Mouse (Mus musculus) yolk sac, embryonic 10.5 days (tissue): Measurements from ENCODE around the gene Rxfp4.

Experiments
- DNase-seq: peaks from one replicate; pipeline ENCODE4 v3.0.0-alpha.2; 2017; ENCODE audit warnings: low spot score

The Rxfp4 gene

GRCm38 (mm10) chr3:88651669-88652618 is 998 bp downstream of the Rxfp4 start:
- DNase-seq = no peak

DNA sequence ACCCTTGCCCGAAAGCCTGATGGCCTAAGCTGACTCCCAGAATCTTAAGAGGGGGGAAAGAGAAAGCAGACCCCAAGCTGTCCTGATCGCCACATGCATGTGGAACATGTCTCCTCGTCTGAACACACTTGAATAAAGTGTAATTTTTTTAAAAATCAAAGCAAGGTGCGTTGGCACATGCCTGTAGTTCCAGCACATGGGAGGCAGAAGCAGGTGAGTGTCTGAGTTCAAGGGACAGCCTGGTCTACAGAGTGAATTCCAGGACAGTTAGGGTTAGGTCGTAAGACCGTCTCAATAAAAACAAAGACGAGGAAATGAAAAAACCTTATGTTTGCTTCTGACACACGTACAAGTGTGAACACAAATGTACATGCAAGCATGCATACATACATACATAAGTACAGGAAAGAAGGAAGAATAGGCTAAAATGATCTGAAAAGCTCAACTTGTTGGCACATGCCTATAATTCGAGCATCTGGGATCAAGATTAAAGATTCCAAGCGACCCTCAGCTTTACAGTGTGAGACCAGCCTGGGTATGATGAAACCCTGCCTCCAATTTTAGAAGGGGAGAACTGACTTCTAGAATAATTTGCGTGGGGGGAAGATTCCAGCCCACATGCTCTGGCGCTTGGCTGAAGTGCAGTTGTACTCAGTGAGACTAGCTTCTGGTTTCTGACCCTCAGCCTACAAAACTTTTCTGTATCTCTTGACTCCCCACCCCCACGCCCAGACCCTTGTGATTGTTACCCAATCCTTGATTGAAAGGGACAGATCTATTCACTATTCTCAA is 2.0 kb downstream of the Rxfp4 start:
- DNase-seq = no peak

- no peak for DNase-seq
Measured at GRCm38 (mm10) chr3:88649967-88650366, 3.0 kb downstream of the Rxfp4 start.

GRCm38 (mm10) chr3:88649186-88649585 is 3.8 kb downstream of the Rxfp4 start:
- DNase-seq = no peak

DNA sequence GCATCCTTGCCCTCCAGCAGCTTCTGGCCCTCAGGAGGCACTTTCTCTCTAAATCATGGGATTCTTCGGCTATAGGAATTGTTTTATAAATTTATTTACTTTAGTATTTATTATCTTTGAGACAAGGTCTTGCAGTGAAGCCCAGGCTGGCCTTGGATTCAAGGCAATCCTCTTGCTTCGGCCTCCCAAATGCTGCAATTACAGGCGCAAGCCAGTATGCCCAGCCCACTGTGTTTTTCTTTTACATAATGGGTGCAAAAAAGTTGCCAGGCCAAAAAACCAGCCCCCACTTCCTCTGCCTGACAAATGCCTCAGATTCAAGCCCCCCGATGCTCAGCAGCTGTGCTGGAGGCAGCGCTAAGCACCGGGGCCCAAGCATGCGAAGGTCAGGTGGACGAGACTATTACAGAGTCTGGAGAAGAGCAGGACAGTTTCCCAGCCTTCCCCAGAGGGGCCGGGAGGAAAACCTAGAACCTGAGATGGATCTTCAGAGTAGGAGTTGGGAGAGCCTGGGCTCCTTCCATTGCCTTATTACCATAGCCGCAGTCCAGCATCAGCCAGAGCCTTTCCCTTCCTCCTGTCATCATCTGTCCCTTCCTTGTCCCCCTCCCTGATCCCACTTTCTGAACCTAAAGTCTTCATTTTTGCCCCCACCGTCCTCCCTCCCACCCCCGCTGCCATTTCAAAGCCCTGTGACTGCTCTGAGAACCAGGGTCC is 4.3 kb downstream of the Rxfp4 start:
- no peak for DNase-seq

DNA sequence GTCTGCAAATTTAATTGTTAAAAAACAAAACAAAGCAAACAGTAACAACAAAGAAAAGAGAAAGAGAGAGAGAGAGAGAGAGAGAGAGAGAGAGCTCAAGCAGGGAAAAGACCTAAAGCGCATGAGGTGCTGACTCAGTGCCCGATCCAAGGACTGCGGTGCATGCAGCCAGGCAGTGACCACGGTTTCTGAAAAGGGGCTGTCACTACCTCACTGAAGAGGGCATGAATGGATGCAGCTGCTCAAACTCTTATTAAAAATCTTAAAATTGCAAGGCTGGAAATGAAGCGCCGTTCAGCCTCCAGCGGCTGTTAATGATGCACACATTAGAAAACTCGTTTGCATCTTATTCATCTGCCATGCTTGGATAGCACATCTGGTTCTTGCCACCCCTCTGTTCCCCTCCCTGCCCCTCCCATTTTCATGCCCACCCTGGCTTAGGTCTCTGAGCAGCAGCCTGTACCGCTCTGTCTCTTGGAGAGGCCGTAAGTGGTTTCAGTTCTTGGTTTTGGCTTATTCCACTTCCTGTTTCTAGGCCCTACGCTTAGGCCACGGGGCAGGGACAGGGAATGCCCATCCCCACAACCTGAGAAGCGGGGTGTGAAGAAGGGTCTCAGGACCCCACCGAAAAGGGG is 5.0 kb downstream of the Rxfp4 start:
- DNase-seq = no peak

DNA sequence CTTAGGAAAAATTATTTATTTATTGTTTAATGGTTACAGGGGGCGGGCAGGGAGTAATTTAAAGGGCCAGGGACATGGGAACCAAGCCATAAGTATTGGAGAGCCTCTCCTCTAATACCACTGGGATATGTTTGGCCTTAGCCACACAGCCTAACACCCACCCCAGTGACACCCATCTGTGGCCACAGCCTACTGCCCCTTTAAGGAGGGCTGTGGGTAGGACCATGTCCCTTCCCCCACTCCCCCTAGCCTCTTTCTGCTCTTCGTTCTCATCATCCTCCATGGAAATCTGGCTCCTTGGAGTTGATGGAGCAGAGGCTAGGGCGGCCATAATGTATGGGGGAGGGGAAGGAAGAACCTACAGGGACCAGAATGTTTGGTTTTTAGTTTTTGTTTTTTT is 5.9 kb downstream of the Rxfp4 start:
- no peak for DNase-seq

GRCm38 (mm10) chr3:88646426-88646995 is 6.4 kb downstream of the Rxfp4 start:
- DNase-seq = no peak

DNA sequence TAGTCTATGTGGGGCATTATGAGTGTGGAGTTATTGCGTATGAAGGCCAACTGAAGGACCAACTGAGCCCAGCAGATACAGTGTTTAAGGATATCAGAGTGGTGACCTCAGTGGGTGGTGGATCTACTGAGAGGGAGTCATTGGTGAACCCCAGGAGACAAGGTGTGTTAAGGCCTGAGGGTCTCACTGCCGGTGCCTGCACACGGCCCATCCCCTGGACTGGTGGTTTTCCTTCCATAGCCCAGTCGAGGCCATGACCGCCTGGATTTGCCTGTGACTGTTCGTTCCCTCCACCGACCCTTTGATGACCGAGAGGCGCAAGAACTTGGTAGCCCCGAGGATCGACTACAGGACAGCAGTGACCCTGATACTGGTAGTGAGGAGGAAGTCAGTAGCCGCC is 7.0 kb downstream of the Rxfp4 start:
- no peak for DNase-seq

GRCm38 (mm10) chr3:88643078-88643477 is 9.9 kb downstream of the Rxfp4 start:
- no peak for DNase-seq

GRCm38 (mm10) chr3:88640676-88641075 is 12.3 kb downstream of the Rxfp4 start:
- no peak for DNase-seq

DNA sequence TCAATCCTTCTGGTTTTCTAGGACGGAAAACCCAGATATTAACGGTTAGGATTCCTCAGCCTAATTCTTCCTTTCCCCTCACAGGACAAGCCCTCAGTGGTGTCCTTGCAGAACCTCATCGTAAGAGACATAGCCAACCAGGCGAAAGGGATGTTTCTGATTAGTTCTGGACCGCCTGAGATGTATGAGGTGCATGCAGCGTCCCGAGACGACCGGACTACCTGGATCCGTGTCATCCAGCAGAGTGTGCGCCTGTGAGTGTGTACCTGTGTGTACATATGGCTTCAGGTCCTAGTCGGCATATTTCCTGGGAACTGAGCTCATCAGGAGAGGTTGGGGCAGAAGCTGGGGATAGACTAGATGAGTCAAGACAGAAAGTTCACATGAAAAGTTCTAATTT is 13.7 kb downstream of the Rxfp4 start:
- DNase-seq = no peak

GRCm38 (mm10) chr3:88637134-88637533 is 15.8 kb downstream of the Rxfp4 start:
- no peak for DNase-seq

- DNase-seq = no peak
Measured at GRCm38 (mm10) chr3:88636555-88636986, 16.4 kb downstream of the Rxfp4 start.

GRCm38 (mm10) chr3:88635506-88636275 is 17.3 kb downstream of the Rxfp4 start:
- no peak for DNase-seq

DNA sequence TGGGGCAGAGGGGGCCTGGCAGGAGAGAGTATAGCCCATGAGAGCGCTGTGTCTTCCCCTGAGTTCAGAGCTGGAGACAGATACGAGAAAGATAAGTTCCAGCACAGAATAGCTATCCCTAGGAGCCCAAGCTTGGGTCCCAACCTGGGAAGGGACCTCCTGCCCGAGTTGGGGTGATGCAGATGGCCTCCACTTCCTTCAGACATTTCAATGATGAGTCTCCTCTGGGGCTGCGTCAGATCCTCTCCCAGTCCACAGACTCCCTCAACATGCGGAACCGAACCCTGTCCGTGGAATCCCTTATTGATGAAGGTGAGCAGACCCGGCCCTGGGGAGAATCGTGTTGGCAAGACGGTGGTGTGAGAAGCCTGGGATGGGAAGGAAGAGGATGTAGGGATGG is 19.9 kb downstream of the Rxfp4 start:
- DNase-seq = no peak

- DNase-seq = no peak
Measured at GRCm38 (mm10) chr3:88631921-88632587, 20.9 kb downstream of the Rxfp4 start.

- no peak for DNase-seq
Measured at GRCm38 (mm10) chr3:88630849-88631341, 22.0 kb downstream of the Rxfp4 start.

DNA sequence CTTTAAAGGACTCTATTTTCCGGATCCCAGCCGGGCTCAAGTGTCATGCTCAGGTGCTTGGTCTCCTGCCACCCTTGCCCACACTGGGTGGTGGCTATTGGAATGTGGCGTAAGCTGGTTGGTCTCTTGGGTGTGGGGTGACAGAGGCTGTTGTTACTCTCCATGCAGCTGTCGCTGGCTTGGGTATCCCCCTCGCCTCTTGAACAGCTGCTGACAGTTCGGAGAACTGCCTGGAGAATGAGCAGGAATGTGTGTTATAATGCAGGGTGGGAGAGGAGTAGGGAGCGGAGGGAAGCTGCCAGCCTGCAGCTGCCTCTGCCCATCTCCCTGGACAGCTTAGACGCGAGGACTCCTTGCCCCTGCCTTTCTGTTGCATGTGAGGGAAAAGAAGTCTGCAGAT is 22.9 kb downstream of the Rxfp4 start:
- DNase-seq = no peak

- no peak for DNase-seq
Measured at GRCm38 (mm10) chr3:88629244-88629643, 23.7 kb downstream of the Rxfp4 start.
